8 mouse cellular contexts compared by ENCODE assay signal in genomic region chr3:21934731-21935271, GRCm38 (mm10).
DNase-seq lines count a peak whose midpoint lies in the region; ATAC-seq lines count a peak whose summit lies in the region.

No protein-coding gene starts in this region.

- peak overlapping the region; percentile 84 for H3K27ac ChIP-seq in heart, embryonic 13.5 days (replicated peaks)
- peak overlapping the region; percentile 80 for H3K27ac ChIP-seq in limb, embryonic 12.5 days
- peak overlapping the region; percentile 87 for H3K27ac ChIP-seq in midbrain, embryonic 16.5 days (ENCODE audit: low read length)

- DNase-seq in left cerebral cortex, postnatal 10 days (ENCODE audit: extremely low spot score in 1 of 2, low spot score in 2 of 2), result peak; percentile 24 to 28
- no peak for DNase-seq in left cerebral cortex, postnatal 36 days (ENCODE audit: low spot score in 2 of 2)
- peak; percentile 29 for DNase-seq in cerebellum, adult 9-11 months
- DNase-seq in spleen, adult 18-20 months, result no peak

- 24% methylated on average over 5 of the region's 5 CpGs for WGBS in heart, embryonic 13.5 days
- 2% methylated on average over 5 of the region's 5 CpGs for WGBS in limb, embryonic 12.5 days
- WGBS in midbrain, embryonic 16.5 days, result 7% methylated on average over 5 of the region's 5 CpGs

- peaks cover 40% of the 10 kb centered on the region for H3K4me1 ChIP-seq in heart, embryonic 13.5 days
- peaks cover 40% of the 10 kb centered on the region for H3K4me1 ChIP-seq in limb, embryonic 12.5 days (replicated peaks)
- peaks cover 30% of the 10 kb centered on the region for H3K4me1 ChIP-seq in midbrain, embryonic 16.5 days (ENCODE audit: control insufficient read depth, insufficient read depth, low read length)

- no peaks in the 10 kb centered on the region for H3K27me3 ChIP-seq in heart, embryonic 13.5 days (replicated peaks)
- no peaks in the 10 kb centered on the region for H3K27me3 ChIP-seq in limb, embryonic 12.5 days
- H3K27me3 ChIP-seq in midbrain, embryonic 16.5 days (ENCODE audit: control insufficient read depth, insufficient read depth, low read depth, low read length), result no peaks in the 10 kb centered on the region

- peak overlapping the region; percentile 70 for H3K4me2 ChIP-seq in heart, embryonic 13.5 days
- peak overlapping the region; percentile 56 for H3K4me2 ChIP-seq in limb, embryonic 12.5 days
- H3K4me2 ChIP-seq in midbrain, embryonic 16.5 days (ENCODE audit: low read length), result peak overlapping the region; percentile 16; the same call in 1 of the 2 replicates

- H3K36me3 ChIP-seq in heart, embryonic 13.5 days, result no peaks in the 10 kb centered on the region
- no peaks in the 10 kb centered on the region for H3K36me3 ChIP-seq in limb, embryonic 12.5 days
- no peaks in the 10 kb centered on the region for H3K36me3 ChIP-seq in midbrain, embryonic 16.5 days (ENCODE audit: control insufficient read depth, insufficient read depth, low read length)

- peak overlapping the region; percentile 42; the same call in 1 of the 2 replicates for H3K4me3 ChIP-seq in heart, embryonic 13.5 days
- no peak overlapping the region for H3K4me3 ChIP-seq in limb, embryonic 12.5 days (replicated peaks)
- H3K4me3 ChIP-seq in midbrain, embryonic 16.5 days (ENCODE audit: low read depth, low read length), result no peak overlapping the region

- H3K9ac ChIP-seq in heart, embryonic 13.5 days, result peak overlapping the region; percentile 59
- H3K9ac ChIP-seq in limb, embryonic 12.5 days (replicated peaks), result no peak overlapping the region
- 0 out of 2 replicates have a peak overlapping the region, but pooled peaks have one; percentile 22 for H3K9ac ChIP-seq in midbrain, embryonic 16.5 days (ENCODE audit: low read depth, low read length)

- intact Hi-C loops in left cerebral cortex, postnatal 10 days (cut with DNase I), result loop anchor here (10.0 kb wide), 3 partner anchors 120 to 1280 kb away; no protein-coding TSS in a partner anchor
- intact Hi-C loops in left cerebral cortex, postnatal 36 days (cut with DNase I), result loop anchor here (5.0 to 10.0 kb wide), 7 partner anchors 52 to 1280 kb away; no protein-coding TSS in a partner anchor

- no peaks in the 10 kb centered on the region for H3K9me3 ChIP-seq in heart, embryonic 13.5 days
- H3K9me3 ChIP-seq in limb, embryonic 12.5 days, result no peaks in the 10 kb centered on the region
- no peaks in the 10 kb centered on the region for H3K9me3 ChIP-seq in midbrain, embryonic 16.5 days (replicated peaks; ENCODE audit: control insufficient read depth, low read length, poor library complexity, severe bottlenecking)

- ATAC-seq in heart, embryonic 13.5 days (ENCODE audit: extremely low read depth, insufficient number of reproducible peaks, low FRiP score, low TSS enrichment), result no peak
- no peak for ATAC-seq in limb, embryonic 12.5 days (ENCODE audit: insufficient number of reproducible peaks, insufficient read depth, low FRiP score, low TSS enrichment, low read depth)
- ATAC-seq in midbrain, embryonic 16.5 days, result no peak
- no peak for ATAC-seq in frontal cortex, adult (ENCODE audit: low TSS enrichment)

Comparison
In these comparisons a context has a peak if more than half of its experiments do, and no peak if none do; other contexts are left out.
1. DNase-seq: peak in left cerebral cortex, postnatal 10 days (2 of 2) and cerebellum, adult 9-11 months (single experiment); none in left cerebral cortex, postnatal 36 days (0 of 2) and spleen, adult 18-20 months (0 of 2).
2. H3K4me2 ChIP-seq: peak in every context shown above with its lines; median percentile 70 in heart, embryonic 13.5 days; 56 in limb, embryonic 12.5 days; 16 in midbrain, embryonic 16.5 days.
3. Peak in every context shown above with its lines, with median percentiles within 50 percentile points of each other: H3K27ac ChIP-seq.